Mouse (Mus musculus): ENCODE data around the gene Eno1.

DNA sequence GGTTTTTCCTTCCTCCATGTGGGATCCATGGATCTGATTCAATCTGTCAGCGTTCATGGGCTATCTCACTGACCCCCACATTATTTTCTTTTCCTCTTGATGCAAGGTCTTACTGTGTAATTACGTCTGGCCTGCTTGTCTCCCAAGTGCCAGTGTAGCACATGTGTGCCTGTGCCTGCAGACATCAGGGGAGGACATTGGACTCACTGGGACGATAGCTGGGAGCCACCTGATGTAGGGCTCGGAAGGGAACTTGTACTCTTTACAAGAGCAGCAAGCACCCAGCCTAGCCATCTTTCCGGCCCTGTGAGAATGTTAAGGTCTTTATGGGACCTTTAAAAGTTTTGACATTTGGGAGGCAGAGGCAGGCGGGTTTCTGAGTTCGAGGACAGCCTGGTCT, 58.3 kb downstream of the Eno1 start:
- TF ChIP-seq CTCF (IDR thresholded peaks at IDR 0.05; ENCODE audit: low read depth) = no peak
- no peak for TF ChIP-seq EP300 (optimal IDR thresholded peaks at IDR 0.05)

Measured in stomach, postnatal 0 days (tissue).